Mouse (Mus musculus) testis, adult 2 months (tissue): Measurements from ENCODE around the gene Zfp518b. TPM values are rescaled to one million over a fixed set of nuclear protein-coding genes. Genes with fewer than 3 reads are reported as not detected.

ENCODE experiments used
- H3K27ac ChIP-seq: fragments of 200-500 bp; 2 replicates; pipeline ENCODE4 v1.5.1; 2012; ENCODE audit warnings: low read depth, low read length; ENCODE audit not compliant: control insufficient read depth, insufficient read depth
- H3K27me3 ChIP-seq: fragments of 200-500 bp; 2 replicates; pipeline ENCODE4 v1.6.1; 2012; ENCODE audit warnings: mild to moderate bottlenecking, low read length, moderate library complexity; ENCODE audit not compliant: control insufficient read depth, insufficient read depth
- H3K36me3 ChIP-seq: fragments of 200-500 bp; 2 replicates; pipeline ENCODE4 v1.6.1; 2012; ENCODE audit warnings: mild to moderate bottlenecking, low read length; ENCODE audit not compliant: control insufficient read depth, insufficient read depth
- H3K4me1 ChIP-seq: fragments of 200-500 bp; 2 replicates; pipeline ENCODE4 v1.6.1; 2012; ENCODE audit warnings: low read length; ENCODE audit not compliant: control insufficient read depth, insufficient read depth
- H3K4me3 ChIP-seq: fragments of 200-500 bp; 2 replicates; pipeline ENCODE4 v1.5.1; 2012; ENCODE audit warnings: low read depth, mild to moderate bottlenecking, low read length, moderate library complexity, mixed read lengths; ENCODE audit not compliant: control insufficient read depth
- CTCF ChIP-seq: fragments of 200-500 bp; IDR thresholded peaks from 2 replicates; pipeline ENCODE4 v1.5.1; 2012; ENCODE audit warnings: low read depth, mild to moderate bottlenecking, inconsistent platforms, low read length, moderate library complexity; ENCODE audit not compliant: control insufficient read depth, insufficient read depth, insufficient replicate concordance
- POLR2A ChIP-seq: fragments of 200-500 bp; IDR thresholded peaks from 2 replicates; pipeline ENCODE4 v1.6.1; 2012; ENCODE audit warnings: low read depth, mild to moderate bottlenecking, inconsistent platforms, low read length, moderate library complexity; ENCODE audit not compliant: control insufficient read depth
- polyA plus RNA-seq: library from polyadenylated mRNA; depleted of rRNA; stranded (reverse); fragments of >200 nt; gene quantifications from 2 replicates; pipeline ENCODE4 v1.2.3, GENCODE M21; 2012; rRNA removed

Gene Zfp518b
- 1.2 and 1.3 TPM in 2 replicates for polyA plus RNA-seq

DNA sequence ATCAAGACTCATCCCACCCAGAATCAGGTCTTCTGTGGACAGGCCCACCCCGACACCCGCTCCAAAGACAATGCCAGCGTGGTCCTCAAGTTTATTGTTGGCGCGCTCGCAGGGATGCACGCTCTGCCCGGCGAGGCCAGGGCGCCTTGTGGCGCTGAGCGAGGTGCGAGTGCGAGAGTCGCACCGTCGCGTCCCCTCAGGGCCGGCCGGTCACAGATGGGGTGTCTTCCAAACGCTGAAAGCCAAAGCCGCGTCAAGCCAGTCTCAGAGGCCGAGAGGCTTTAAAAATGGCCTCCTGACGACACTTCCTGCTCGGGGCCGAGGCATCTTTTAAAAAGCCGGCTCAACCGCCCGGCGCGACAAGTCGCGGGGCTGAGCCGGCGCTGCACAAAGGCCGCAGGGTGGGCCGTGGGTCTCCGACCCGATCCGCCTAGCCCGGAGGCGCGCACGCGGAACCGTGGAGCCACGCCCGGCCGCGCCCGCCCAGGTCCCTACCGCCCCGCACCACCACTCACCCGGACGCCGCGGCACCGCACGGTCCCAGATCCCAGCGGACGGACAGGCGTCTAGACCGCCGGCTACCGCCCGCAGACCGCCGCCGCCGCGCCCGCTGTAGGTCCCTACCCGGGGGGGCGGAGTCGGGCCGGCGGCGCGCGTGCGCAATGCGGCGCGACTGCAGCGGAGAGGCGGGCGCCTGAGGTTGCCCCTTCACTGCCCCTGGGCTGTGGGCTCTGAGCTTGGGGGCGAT is at the start of gene Zfp518b:
TSS of gene Zfp518b (minus strand) at position 663 of the 748 bp plus-strand sequence.
- H3K27me3 ChIP-seq, result no peaks in the 10 kb centered on the region
- H3K4me3 ChIP-seq, result peak within 1 kb of the TSS; percentile 91
- H3K4me1 ChIP-seq, result peaks cover 3% of the 10 kb centered on the region
- TF ChIP-seq POLR2A (peak; percentile 7; the same call in 1 of the 2 replicates), CTCF (no peak)
- peak within 1 kb of the TSS; percentile 40; the same call in 1 of the 2 replicates for H3K27ac ChIP-seq
- H3K36me3 ChIP-seq, result no peaks in the 10 kb centered on the region

DNA sequence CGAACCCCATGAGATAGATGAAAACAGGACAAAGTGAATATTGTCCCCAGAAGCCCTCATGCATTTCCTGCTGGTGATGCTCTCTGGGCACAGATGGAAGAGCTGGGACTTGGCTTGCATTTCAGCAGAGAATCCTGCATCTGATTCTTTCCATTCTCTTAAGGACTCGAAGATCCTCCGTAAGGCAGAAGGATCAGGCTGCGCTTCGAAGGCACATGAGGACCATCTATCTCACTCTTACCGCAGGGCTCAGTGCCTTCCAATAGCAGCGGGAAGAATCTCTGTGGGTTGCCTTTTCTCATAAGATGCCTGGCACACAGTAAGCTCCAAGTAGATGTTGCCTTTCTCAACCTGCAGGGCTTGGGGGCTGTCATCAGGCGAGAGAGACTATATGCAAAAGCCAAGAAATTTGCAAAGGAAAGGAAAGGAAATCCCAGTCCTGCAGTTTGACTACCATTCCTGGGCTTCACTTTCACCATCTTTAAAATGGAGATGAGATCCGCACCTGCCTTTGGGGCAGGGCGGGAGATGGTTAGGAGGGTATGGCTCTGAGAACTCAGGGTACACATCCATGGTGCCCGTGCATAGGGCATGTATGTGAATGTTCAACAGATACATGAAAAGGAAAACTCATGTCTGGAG is 24.4 kb upstream of the Zfp518b start:
- no peak overlapping the region for H3K4me3 ChIP-seq
- no peak for TF ChIP-seq POLR2A
- no peak for TF ChIP-seq CTCF
- no peaks in the 10 kb centered on the region for H3K4me1 ChIP-seq
- H3K27ac ChIP-seq, result no peak overlapping the region
- H3K36me3 ChIP-seq, result no peaks in the 10 kb centered on the region
- H3K27me3 ChIP-seq, result no peaks in the 10 kb centered on the region

DNA sequence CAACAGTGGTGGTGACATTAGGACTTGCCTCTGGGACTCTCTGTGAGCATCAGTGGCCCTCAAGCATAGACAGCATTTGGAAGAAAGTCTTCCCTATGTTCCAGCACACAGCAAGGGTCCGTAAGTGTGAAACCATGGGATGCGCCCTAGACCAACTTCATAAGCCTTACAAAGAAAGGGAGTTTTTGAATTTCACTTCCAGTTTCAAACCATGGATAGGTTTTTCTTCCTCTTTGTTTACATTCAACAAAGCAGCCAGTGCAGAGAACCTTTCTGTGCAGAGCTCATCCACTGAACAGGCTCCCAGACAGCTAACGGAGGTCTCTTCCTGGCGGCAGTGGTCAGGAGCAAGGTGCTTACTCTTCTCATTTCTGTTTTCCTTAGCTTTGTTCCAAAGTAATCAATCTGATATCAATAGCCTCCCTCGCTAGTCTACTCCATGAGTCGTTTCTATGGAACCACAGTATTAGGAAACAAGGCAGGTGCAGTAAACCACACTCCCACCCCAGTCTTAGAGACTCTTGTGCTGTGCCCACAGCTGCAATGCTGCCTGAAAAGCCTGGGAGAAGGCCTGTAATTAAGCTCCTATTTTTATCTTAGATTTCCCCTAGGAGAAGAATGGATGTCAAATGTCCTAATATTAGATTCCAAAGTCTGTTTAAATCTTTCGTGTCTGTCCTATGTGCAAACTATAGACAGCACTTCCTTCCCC is 22.9 kb upstream of the Zfp518b start:
- no peak for TF ChIP-seq CTCF
- TF ChIP-seq POLR2A, result no peak
- H3K27ac ChIP-seq, result no peak overlapping the region
- H3K4me3 ChIP-seq, result no peak overlapping the region
- no peaks in the 10 kb centered on the region for H3K36me3 ChIP-seq
- H3K27me3 ChIP-seq, result no peaks in the 10 kb centered on the region
- H3K4me1 ChIP-seq, result no peaks in the 10 kb centered on the region

DNA sequence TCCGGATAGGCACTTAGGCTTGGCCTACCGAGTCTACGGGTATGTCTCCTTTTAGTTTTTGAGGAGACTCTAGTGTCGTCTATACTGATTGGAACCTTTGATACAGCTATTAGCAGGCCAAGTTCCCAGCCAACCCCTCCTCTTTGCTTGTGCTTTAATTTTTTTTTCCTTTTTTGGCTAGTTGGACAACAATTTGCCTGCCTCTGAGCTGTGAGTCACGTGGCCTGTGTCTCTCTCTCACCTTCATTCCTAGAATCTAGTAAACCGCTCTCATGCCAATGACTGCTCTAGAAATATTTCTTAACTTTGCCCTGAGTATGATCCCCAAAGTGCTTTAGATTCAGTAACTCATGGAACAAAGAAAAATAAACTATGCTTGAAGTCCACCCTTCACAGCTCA is 18.3 kb upstream of the Zfp518b start:
- Histone ChIP-seq H3K4me1 (no peaks in the 10 kb centered on the region), H3K4me3 (no peak overlapping the region), H3K27me3 (no peaks in the 10 kb centered on the region), H3K36me3 (no peaks in the 10 kb centered on the region), H3K27ac (no peak overlapping the region)
- TF ChIP-seq POLR2A, result no peak
- no peak for TF ChIP-seq CTCF

DNA sequence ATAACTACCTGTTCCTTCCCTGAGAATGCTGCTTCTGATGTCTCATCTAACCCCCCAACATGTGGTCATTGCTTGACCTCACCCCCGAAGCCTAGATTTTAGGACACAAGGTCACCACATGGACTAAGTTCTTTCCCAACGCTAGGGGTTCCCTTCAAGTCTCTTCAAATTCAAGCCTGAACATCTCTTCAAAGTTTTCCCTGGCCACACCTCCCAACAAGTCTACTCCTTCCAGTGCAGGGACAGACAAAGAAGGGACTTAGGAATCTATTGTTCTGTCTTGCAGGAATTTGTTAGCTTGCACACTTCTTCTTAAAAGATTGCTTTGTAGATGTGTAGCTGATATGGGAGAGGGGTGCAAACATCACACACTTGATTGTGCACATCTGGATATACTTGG is 17.5 kb upstream of the Zfp518b start:
- TF ChIP-seq POLR2A, result no peak
- TF ChIP-seq CTCF, result no peak
- H3K4me3 ChIP-seq, result no peak overlapping the region
- H3K27ac ChIP-seq, result no peak overlapping the region
- no peaks in the 10 kb centered on the region for H3K36me3 ChIP-seq
- H3K27me3 ChIP-seq, result no peaks in the 10 kb centered on the region
- no peaks in the 10 kb centered on the region for H3K4me1 ChIP-seq

DNA sequence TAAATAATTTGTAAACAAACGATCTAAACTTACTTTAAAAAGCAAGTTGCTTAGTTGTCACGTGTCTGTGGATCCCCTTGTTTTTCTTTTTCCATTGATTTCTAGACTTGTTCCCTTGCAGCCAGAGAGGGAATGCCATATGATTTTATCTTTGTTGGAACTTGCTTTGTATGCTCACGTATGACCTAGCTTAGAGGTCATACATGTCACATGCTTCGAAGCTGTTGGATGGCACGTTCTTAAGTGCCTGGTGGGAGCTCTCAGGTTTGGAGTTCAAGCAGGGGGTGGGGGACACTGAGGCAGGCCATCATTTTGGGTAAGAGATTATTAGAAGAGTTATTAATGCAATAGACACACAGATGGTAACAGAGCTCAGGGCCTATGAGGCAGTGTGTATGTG is 13.8 kb upstream of the Zfp518b start:
- no peaks in the 10 kb centered on the region for H3K4me1 ChIP-seq
- TF ChIP-seq POLR2A (no peak), CTCF (no peak)
- H3K36me3 ChIP-seq, result no peaks in the 10 kb centered on the region
- H3K27me3 ChIP-seq, result no peaks in the 10 kb centered on the region
- H3K27ac ChIP-seq, result no peak overlapping the region
- H3K4me3 ChIP-seq, result no peak overlapping the region

DNA sequence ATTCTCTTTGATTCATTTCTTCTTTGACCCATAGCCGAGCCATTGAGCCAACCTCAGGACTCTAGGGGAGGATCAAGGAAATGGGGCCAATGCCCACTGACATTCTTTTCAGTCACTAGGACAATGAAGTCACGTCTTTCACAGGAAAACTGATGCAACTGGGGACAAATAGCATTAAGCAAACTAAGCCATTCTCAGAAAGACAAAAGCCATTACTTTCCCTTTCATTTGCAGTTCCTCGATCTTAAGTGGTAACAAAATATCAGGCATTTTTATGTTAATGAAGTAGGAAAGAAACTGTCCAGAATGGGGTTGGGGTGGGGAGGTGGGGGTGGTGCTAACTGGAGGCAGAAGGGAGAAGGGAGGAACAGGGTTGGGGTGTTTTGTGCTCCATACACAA is 13.4 kb upstream of the Zfp518b start:
- TF ChIP-seq CTCF (no peak), POLR2A (no peak)
- Histone ChIP-seq H3K27ac (no peak overlapping the region), H3K4me3 (no peak overlapping the region), H3K36me3 (no peaks in the 10 kb centered on the region), H3K4me1 (no peaks in the 10 kb centered on the region), H3K27me3 (no peaks in the 10 kb centered on the region)
